Mouse (Mus musculus): Measurements from ENCODE around the gene Add3. TPM values are rescaled to one million over a fixed set of nuclear protein-coding genes. Genes with fewer than 3 reads are reported as not detected.

Gene Add3
- total RNA-seq, 2 experiments from 2014 or later, result 36.6 to 43.8 TPM

Other genes starting within 250 kb of the Add3 start
- 55.6 and 57.3 TPM in 2 replicates for gene Xpnpep1, start 100.2 kb upstream of the Add3 start, total RNA-seq (2015)
- 46.9 and 62.8 TPM in 2 replicates for gene Xpnpep1, start 100.2 kb upstream of the Add3 start, total RNA-seq (2017)
- gene Mxi1, start 170.1 kb downstream of the Add3 start, total RNA-seq (2015), result 26.5 and 33.7 TPM in 2 replicates
- gene Mxi1, start 170.1 kb downstream of the Add3 start, total RNA-seq (2017), result 58.6 and 59.3 TPM in 2 replicates
- not detected in 2 replicates for gene Gm10197, start 231.3 kb downstream of the Add3 start, total RNA-seq (2015)
- not detected in 2 replicates for gene Gm10197, start 231.3 kb downstream of the Add3 start, total RNA-seq (2017)

All from megakaryocyte progenitor cell, adult 5-6 weeks (primary cell).